Mouse (Mus musculus): ENCODE results near the gene Tesmin. TPM values are rescaled to one million over a fixed set of nuclear protein-coding genes. Genes with fewer than 3 reads are reported as not detected.
A peak's percentile ranks its signal among the peaks of the same experiment; 100 is the strongest.

The Tesmin gene
- total RNA-seq (2015) (1.5 and 1.7 TPM in 2 replicates), total RNA-seq (2017) (0.10 and 1.1 TPM in 2 replicates)

GRCm38 (mm10) chr19:3388629-3389057 is at the start of gene Tesmin:
Gene Tesmin, plus strand, starts transcription at chr19:3388857.
- peak; percentile 75 for ATAC-seq (replicated peaks; ENCODE audit: poor library complexity)

DNA sequence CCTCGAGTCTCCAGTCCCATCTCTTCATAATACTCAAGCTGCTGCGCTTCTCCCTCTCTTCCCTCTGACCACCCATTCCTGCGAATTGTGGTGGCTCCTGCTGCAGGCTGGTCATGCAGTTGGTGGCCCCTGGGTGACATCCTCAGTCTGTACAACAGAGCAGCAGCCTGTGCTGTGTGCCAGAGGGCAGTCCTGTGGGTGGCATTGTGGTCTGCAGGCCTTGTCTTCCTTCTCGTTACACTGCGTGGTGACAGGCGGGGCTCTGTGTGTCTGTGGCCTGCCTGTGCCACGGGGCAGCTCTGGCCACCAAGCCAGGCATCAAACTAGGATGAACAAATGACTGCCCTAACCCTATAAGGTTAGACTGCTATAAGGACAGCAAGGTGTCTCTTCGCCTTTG is 49.5 kb upstream of the Tesmin start:
- peak; percentile 35 for ATAC-seq (replicated peaks; ENCODE audit: poor library complexity)

- no peak; the same call in 1 of the 2 replicates for ATAC-seq (replicated peaks; ENCODE audit: poor library complexity)
These were observed 47.6 kb upstream of the Tesmin start for GRCm38 (mm10) chr19:3341021-3341420.

DNA sequence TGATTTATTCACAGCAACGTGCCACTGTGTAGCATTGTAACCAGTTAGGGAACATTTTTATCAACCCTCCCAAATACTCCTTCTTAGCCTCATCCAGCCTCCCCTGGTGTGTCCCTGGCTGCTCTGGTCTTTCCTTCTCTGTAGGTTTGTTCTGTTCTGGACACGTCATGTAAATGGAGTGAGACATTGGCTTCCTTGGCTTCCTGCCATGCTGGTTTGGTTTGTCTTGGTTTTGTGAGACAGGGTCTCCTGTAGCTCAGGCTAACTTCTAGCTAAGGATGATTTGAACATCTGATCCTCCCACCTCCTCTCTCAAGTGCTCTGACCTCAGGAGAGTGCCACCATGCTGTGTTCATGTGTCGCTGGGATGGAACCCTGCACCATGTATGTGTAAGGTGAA is 44.7 kb upstream of the Tesmin start:
- no peak for ATAC-seq (replicated peaks; ENCODE audit: poor library complexity)

GRCm38 (mm10) chr19:3344636-3345544 is 43.8 kb upstream of the Tesmin start:
- no peak for ATAC-seq (replicated peaks; ENCODE audit: poor library complexity)

DNA sequence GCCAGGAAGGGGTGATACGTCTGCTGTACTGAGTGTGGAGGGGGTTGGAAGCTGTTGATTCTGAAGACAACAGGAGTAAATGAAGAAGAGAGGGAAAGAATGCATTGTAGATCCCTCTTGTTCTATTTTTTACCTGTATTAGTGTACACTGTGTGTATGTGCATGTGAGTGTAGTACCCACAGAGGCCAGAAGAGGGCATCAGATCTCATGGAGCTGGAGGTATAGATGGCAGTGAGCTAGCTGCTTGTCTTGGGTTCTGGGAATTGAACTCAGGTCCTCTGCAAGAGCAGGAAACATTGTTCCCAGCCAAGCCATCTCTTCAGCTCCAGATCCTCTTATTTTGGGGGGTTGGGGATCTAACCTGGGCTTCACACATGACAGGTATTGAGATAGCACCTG is 40.9 kb upstream of the Tesmin start:
- ATAC-seq (replicated peaks; ENCODE audit: poor library complexity) = no peak

DNA sequence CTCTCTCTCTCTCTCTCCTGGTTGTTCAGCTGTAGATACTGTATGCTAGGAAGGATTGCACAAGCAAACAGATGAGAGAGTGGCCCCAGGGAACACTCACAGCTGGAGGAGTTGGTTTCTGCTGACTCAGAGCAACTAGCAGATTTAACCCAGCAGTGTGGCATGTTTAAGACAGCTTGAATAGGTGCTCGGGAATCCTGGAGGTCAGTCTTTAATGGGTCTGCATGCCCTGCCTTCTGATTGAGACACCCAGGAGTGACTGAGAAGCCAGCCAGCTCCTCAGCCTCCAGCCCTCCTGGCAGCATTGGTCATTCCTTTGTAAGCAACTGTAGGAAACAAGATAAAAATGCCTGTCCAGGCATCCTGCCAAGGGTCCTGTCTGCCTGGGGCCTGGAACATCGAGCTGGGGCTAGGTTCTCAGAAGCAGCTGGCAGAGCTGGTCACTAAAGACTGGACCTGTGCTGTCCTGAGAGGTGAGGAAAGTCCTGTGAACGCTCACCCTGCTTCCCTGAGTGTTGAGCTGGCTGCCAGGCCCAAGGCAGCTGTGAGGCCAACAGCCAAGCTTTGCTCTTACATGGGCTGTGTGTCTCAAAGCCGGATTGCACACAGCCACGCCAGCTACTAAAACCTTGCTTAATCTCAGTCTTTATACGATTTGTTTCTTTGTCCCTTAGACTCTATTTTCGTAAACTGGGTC is 35.1 kb upstream of the Tesmin start:
- ATAC-seq (replicated peaks; ENCODE audit: poor library complexity) = no peak

DNA sequence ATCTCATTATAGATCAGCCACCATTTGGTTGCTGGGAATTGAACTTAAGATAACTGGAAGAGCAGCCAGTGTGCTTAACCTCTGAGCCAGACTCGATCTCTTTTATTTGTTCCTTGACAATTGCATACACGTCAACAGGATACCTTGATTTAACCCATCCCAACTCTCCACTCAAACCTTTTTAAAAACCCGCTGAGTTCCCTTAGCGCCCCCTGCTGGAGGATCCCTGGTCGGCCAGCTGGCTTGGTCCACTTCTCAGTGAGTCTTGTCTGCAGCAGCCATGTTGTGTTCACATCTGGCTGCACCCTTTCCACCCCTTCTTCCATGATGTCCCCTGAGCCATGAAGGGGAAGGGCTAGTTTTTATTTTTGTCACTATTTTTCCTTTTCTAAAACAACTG is 33.6 kb upstream of the Tesmin start:
- no peak for ATAC-seq (replicated peaks; ENCODE audit: poor library complexity)

- no peak for ATAC-seq (replicated peaks; ENCODE audit: poor library complexity)
These were observed 32.1 kb upstream of the Tesmin start for GRCm38 (mm10) chr19:3356516-3356915.

DNA sequence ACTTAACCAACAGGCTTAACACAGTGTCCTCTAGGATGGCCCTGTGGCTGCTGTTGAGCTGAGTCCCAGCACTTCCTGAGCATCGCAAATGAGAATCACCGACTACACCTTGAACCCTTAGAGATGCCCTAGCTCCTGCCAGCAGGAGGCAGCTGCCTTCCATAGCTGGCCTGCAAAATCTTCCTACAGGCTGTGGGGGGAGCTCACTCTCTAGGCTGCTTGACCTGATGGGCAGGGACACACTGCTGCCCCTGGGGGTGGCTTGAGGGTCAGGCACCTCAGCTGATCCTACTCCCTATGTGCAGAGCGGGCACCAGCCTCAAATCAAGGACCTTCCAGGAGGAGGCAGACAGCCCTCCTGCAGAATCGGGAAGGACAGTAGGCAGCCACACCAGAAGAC is 31.0 kb upstream of the Tesmin start:
- 0 out of 2 replicates have a peak, but pooled peaks have one; percentile 14 for ATAC-seq (replicated peaks; ENCODE audit: poor library complexity)

DNA sequence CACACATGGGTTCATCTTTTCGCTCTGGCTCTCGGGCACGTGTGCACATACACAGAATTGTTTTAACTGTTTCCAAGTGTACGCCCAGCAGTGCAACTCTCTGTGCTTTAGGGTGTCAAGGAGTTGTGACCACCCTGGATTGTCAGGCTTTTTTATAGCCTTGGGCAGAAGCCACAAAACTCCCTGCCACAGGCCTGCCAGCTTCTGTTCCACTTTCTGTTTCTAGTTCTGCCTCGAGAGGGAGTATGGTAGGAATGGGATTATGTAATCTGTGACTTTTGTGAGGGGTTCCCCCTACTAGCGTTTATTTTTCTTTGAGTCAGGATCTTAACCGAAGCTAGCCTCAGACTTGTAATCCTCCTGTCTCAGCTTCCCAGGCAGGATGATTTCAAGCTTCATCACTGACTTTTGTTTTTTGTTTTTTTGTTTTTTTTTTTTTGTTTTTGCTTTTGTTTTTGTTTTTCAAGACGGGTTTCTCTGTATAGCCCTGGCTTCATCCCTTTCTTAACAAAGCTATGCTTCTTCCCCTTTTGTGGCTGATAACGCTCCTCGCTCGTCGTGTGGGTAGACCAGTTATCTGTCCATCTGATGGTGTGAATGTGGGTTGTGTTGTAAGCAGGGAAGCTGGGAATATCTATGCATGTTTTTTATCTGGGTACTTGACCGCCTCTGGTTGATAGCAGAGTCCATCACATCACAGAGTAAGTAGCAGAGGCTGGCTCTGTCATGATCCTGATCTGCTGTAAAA is 28.6 kb upstream of the Tesmin start:
- peak; percentile 82 for ATAC-seq (replicated peaks; ENCODE audit: poor library complexity)

DNA sequence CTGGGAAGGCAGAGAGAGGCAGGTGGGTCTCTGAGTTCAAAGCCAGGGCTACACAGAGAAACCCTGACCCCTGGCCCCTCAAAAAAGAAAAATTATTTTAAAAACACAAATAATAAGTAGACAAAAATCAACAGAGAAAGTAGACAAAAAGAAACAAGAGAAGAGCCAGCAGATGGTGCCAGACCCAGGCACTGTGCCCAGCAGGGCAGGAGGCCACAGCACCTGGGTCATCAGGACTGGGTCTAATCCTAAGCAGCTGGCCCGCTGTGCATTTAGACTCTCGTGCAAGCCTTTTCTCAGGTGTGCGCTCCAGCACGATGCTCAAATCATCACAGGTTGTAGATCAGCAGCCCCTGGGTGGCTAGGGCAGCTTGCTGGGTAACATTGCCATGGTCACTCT is 25.1 kb upstream of the Tesmin start:
- ATAC-seq (replicated peaks; ENCODE audit: poor library complexity) = no peak

DNA sequence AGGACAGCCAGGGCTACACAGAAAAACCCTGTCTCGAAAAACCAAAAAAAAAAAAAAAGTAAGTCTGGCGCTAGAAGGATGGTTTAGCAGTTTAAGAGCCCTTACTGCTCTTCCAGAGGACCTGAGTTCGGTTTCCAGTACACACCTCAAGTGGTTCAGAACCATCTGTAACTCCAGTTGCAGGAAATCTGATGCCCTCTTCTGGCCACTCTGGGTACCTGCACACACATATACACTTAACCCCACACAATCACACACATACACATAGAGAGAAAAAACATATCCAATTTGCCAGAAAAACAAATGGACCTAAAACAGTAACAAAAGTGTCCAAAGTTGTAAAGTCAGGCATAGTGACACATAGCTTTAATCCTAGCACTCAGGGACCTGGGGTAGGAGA is 23.6 kb upstream of the Tesmin start:
- no peak for ATAC-seq (replicated peaks; ENCODE audit: poor library complexity)

DNA sequence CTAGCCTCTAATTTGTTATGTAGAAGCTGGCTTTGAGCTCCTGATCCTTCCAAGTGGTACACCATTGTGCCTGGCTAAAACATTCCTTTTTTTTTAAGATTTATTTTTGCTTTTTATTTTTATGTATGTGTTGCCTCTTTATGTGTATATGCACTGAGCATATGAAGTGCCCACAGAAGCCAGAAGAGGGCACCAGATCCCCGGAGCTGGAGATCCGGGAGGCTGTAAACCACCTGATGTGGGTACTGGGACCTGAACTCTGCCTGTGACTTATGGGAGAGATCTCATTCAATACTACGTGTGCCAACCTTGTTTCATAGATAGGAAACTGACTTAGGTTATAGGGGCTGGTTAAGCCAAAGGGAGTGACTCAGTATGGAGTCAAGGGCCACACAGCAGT is 20.4 kb upstream of the Tesmin start:
- ATAC-seq (replicated peaks; ENCODE audit: poor library complexity) = no peak

DNA sequence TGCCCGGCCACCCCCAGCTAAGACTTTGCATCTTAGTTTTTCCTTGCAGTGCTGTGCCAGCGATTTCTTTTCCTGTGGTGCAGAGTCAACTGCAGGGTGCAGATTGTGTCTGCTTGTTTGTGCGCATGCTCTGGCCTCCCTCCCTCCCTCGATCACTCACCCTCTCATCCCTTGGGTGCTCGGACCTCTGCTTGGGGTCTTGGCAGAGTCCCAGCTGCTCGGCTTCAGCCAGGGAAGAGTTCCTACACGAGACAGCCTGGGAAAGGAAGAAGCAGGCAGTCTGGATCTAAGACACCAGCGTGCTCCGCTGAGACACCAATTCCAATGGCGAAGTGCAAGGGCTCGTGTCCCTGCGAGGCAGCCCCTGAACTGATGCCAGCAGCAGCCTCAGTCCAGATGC is 15.3 kb upstream of the Tesmin start:
- no peak for ATAC-seq (replicated peaks; ENCODE audit: poor library complexity)

DNA sequence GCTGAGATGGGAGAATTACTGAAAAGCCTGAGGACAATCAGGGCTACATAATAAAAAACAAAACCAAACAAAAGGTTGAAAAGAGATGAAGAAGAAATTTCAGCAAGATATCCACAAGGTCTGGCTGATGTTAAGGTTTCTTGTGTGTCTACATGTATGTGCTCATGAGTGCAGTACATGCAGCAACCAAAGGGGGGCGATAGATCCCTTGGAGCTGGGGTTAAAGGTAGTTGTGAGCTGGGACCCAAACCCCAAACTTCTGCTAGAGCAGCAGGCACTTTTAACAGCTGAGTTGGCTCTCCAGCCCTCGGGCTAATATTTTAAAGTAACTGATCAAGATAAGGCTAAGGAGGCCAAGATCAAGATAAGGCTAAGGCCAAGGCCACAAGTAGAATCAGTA is 14.6 kb upstream of the Tesmin start:
- ATAC-seq (replicated peaks; ENCODE audit: poor library complexity) = no peak

- no peak for ATAC-seq (replicated peaks; ENCODE audit: poor library complexity)
These were observed 12.6 kb upstream of the Tesmin start for GRCm38 (mm10) chr19:3375945-3376495.

GRCm38 (mm10) chr19:3376966-3377715 is 11.5 kb upstream of the Tesmin start:
- peak; percentile 70 for ATAC-seq (replicated peaks; ENCODE audit: poor library complexity)

- ATAC-seq (replicated peaks; ENCODE audit: poor library complexity) = peak; percentile 69
These were observed 10.0 kb upstream of the Tesmin start for GRCm38 (mm10) chr19:3378614-3379013.

DNA sequence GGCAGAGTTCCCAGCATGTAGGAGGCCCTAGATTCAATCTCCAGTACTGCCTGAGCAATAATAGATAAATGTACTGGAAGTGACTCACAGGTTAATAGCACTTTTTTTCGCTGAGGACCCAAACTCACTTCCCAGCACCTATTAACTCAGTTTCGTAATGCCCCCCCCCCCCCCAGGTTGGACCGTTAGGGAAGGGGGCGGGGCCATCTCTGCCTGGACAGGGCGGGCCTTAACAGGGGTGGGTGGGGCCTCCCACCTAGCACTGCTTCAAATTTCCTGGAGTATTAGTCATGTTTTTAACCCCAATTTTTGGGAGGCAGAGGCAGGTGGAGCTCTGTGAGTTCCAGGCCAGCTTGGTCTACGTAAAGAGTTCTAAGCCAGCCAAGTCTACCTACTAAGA is 596 bp upstream of the Tesmin start:
- ATAC-seq (replicated peaks; ENCODE audit: poor library complexity) = no peak
